Mouse (Mus musculus) retina, adult 2 months (tissue): Measurements from ENCODE around the gene Ttll12.

ENCODE experiments used
- DNase-seq: peaks from one replicate; pipeline ENCODE4 v3.0.0-alpha.2; 2012; ENCODE audit warnings: low read depth, low spot score

Ttll12 gene

GRCm38 (mm10) chr15:83593702-83594512 is 1.1 kb downstream of the Ttll12 start:
- DNase-seq, result no peak

- no peak for DNase-seq
These were observed 1.8 kb downstream of the Ttll12 start for GRCm38 (mm10) chr15:83593189-83593585.

- no peak for DNase-seq
These were observed 2.4 kb downstream of the Ttll12 start for GRCm38 (mm10) chr15:83592260-83593188.

- no peak for DNase-seq
These were observed 3.2 kb downstream of the Ttll12 start for GRCm38 (mm10) chr15:83591758-83592157.

- DNase-seq, result no peak
These were observed 4.1 kb downstream of the Ttll12 start for GRCm38 (mm10) chr15:83590841-83591240.

GRCm38 (mm10) chr15:83584741-83585220 is 10.2 kb downstream of the Ttll12 start:
- no peak for DNase-seq

GRCm38 (mm10) chr15:83583419-83584156 is 11.4 kb downstream of the Ttll12 start:
- no peak for DNase-seq

- peak; percentile 25 for DNase-seq
These were observed 12.0 kb downstream of the Ttll12 start for GRCm38 (mm10) chr15:83582931-83583330.

GRCm38 (mm10) chr15:83576651-83577050 is 18.3 kb downstream of the Ttll12 start:
- no peak for DNase-seq

GRCm38 (mm10) chr15:83575543-83575942 is 19.4 kb downstream of the Ttll12 start:
- DNase-seq, result no peak

- DNase-seq, result no peak
These were observed 20.1 kb downstream of the Ttll12 start for GRCm38 (mm10) chr15:83574731-83575351.

- no peak for DNase-seq
These were observed 21.4 kb downstream of the Ttll12 start for GRCm38 (mm10) chr15:83573606-83574005.

GRCm38 (mm10) chr15:83572132-83572531 is 22.8 kb downstream of the Ttll12 start:
- DNase-seq, result no peak

GRCm38 (mm10) chr15:83571636-83572035 is 23.3 kb downstream of the Ttll12 start:
- DNase-seq, result no peak

GRCm38 (mm10) chr15:83570641-83571040 is 24.3 kb downstream of the Ttll12 start:
- DNase-seq, result no peak

GRCm38 (mm10) chr15:83569682-83570081 is 25.3 kb downstream of the Ttll12 start:
- DNase-seq, result no peak

GRCm38 (mm10) chr15:83568544-83568943 is 26.4 kb downstream of the Ttll12 start:
- DNase-seq, result no peak

GRCm38 (mm10) chr15:83567728-83568127 is 27.2 kb downstream of the Ttll12 start:
- no peak for DNase-seq

- DNase-seq, result no peak
These were observed 29.0 kb downstream of the Ttll12 start for GRCm38 (mm10) chr15:83566006-83566405.

GRCm38 (mm10) chr15:83565434-83565833 is 29.5 kb downstream of the Ttll12 start:
- no peak for DNase-seq
